Mouse (Mus musculus) adrenal gland, postnatal 10 days (tissue): ENCODE results near the gene Slco3a1. TPM values are rescaled to one million over a fixed set of nuclear protein-coding genes. Genes with fewer than 3 reads are reported as not detected.

Source experiments
- DNase-seq: peaks from one replicate; pipeline ENCODE4 v3.0.0; 2021; ENCODE audit warnings: mixed read lengths
- microRNA-seq: library from miRNA; unstranded; fragments of <30 nt; microRNA quantifications from one replicate; pipeline ENCODE4 v1.2.0, GENCODE M21; 2021
- total RNA-seq, 2 experiments: library from RNA; stranded (reverse); gene quantifications; 2 replicates each; pipeline ENCODE4 v1.2.3; 2021

The Slco3a1 gene
- total RNA-seq, 2 experiments from 2014 or later: 20.5 to 31.2 TPM

DNA sequence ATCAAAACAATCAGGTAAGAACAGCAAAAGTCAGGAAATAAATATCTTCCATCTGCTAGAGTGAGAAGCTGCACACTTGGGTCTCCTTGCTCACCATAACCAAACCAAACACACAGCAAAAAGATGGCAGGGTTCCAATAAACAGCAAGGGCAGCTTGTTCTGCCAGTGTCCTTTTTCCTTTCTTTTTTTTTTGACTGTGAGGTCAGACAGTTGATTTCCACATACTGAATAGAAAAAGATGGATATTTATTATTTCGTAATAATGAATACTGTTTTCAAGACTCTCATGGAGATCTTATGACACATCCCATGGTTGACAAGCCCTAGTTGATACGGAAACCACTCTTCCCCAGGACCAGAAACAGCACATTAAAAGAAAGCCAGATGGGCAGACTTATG is 274.2 kb downstream of the Slco3a1 start:
- DNase-seq: peak; percentile 32

DNA sequence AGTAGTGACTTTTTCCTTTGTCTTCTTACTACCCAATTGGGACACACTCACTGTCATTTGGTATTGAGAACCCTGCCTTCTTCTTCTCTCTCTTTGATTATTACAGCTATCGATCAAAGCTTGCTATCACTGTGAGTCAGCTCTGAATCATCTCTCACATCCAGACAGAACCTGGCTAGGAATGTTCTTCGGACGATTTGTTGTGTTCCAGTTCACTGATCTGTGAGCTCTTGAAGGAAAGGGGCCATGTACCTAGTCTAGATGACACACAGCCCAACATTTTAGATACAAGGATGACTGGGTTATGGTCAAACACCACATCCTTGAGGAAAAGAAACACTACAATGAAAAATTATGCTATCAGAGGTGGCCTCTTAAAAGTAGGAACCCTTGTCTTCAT is 275.2 kb downstream of the Slco3a1 start:
- no peak for DNase-seq

DNA sequence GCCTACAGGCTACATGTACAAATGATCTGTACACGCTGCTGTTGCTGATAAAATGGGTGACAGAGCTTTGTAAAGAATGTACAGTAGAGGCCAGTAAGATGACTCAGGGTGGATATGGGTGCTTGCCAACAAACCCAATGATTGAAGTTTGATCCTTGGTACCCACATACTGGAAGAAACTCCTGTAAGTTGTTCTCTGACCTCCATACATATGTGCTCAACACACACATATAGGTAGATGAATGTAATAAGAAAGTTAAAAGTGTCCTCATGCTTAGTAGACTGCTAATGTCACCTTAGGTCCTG is 284.5 kb downstream of the Slco3a1 start:
- no peak for DNase-seq

DNA sequence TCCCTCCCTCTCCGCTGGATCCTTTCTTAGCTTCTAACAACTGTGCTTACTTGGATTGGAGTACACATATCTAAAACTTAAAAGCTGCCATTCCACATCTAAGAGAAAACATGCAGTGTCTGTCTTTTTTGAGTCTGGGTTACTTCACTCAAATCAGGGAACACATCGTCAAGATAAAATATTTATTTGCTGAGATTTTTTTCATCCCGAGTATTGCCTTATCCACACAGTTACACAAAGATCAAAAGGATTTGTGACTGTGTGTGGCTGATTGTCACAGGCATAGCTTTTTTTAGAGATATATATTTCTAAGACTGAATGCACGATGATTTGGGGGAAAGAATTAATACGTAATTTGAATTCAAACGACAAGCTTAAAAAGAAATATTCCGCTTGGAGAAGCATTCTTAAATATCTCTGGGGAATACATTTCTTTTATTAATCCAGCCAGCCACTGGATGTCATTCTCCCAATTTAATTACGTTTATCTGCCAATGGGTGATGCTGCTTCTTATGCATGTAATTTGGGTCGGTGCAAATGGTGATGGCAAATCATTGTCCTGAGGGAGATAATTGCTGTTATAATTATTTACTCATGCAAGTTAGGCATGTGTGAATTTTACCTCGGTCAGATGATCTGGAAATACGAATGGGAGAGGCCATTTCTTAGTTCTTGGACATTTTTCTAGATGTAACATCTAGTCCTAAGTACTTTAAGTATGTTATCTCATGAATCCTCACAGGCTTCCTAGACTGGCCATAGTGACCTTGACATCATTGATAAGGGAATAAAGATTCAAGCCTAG is 285.1 kb downstream of the Slco3a1 start:
- DNase-seq: no peak

DNA sequence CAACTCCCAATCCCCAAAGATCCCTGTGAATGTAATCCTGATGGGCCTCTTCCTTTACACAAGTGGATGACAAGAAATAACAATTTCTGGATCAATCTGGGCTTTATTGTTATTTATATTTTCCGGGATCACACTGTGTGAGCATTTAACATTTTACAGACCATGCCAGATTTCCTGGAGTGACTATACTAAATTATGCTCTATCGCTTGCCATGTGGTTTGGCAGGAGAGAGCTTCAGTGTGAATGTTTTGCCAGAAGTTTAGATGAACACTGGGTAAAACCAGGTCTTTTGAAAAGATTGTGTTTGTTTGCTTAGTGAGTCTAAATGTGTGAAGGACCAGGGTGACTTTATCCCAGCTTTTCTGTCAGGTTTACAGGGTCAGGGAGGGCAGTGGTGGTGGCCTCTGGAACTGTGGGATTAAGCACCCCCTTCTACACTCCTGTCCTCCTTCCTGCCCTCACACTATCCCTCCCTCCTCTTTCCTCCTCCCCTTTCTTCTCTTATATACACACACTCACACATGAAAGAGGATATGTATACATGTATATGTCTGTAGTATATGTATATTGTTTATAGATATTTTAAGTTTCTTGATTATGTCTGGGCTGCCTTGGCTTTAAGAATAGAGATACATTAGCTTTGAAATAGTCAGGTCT is 287.9 kb downstream of the Slco3a1 start:
- no peak for DNase-seq

DNA sequence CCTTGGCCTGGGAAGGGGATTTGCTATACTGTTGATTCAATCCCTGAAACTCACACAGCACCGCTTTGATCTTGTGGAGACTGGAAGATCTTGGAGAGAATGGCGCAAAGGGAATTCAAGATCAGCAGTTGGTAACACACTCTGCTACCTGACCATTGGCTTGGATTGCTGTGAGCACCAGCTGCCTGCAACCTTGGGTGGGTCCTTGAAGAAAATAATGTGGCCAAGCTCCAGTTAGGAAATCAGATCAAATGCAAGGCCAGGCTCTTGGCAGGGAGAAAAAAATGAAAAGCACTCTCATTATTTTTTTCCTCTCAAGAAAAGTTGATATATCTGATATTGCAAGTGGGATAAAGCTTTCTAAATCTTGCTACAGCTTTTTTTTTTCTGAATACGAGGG is 298.3 kb downstream of the Slco3a1 start:
- DNase-seq: peak; percentile 58

DNA sequence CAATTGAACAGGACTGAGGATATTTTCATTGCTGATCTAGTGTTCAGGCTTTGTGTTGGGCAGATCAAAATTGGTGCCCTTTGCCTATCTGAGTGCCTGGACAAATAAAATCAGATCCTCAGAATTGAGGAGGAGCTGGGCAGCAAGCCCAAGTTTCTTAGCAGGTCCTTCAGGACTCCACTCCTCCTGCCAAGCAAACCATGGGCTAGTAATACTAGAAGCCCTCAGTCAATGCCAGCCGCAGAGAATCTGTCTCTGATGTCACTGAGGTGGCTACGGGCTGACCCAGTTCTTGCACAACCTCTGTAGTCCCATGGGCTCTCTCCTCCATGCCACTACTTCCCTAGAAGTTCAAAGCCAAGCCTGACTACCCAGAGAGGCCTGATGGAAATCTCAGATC is 302.5 kb downstream of the Slco3a1 start:
- DNase-seq: peak; percentile 56

DNA sequence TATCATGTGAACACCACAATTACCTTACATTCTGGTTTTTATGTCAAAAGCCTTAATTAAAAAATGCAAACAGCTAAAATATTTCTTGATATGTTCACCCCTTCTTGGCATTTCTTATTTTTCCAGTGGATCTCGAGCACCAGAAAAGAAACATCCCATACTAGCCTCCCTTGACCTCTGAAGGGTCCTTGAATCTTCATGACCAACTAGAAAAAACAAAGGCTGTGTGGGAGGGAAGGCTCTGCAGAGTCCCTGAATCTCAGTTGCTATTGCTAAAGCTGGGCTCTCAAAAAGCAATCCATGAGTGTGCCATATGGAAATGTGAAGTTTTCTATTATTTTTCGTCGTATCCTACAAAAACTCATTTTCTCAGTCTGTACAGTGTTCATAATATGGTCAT is 313.3 kb downstream of the Slco3a1 start:
- no peak for DNase-seq

DNA sequence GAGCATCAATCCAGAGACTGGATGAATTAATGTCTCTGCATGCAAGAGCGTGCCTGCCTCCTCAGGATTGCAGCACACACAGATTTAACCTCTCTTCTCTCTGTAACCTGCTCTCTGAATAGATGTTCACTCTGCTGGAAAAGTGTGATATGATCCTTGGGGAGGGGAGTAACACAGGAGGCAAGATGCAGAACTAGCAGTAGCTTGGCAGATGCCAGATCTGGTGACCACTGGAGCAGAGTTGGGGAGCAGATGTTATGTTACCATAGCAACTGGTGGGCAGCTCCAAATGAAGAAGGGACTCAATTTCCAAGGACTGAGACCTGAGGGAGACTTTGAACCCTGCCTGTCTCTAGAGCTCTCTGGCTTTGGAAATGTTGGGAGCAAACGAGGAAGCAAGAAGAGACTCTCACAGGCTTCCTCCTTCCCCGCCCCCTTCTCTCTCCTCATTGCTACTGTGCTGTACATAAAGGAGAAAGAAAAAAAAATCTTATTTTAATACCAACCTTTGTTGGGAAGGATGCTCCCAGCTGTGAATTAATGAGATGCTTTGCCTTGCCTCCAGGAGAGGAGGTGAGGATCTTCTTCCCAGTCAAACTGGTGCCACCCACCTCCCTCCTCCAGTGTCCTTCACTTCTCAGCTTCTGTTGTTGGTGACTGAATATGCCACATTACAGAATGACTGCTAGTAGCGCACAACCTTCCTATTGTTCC is 314.0 kb downstream of the Slco3a1 start:
- DNase-seq: no peak

Small RNA genes within 50 kb of the gene (microRNA-seq; reads per million reads assigned to microRNA genes)
- gene Gm27459: not detected
